Mouse (Mus musculus) liver, embryonic 14.5 days (tissue): ENCODE measurements around the gene Pigk. TPM values are rescaled to one million over a fixed set of nuclear protein-coding genes. Genes with fewer than 3 reads are reported as not detected.

Experiments
- ATAC-seq: fragments of 200-750 bp; cut with Nextera tagmentation; 2 replicates; pipeline ENCODE4 v1.8.0; 2017; ENCODE audit warnings: moderate number of reproducible peaks, mild to moderate bottlenecking, moderate library complexity; ENCODE audit not compliant: insufficient read depth
- DNase-seq, 3 experiments: peaks; one replicate each; pipeline ENCODE4 v3.0.0-alpha.2; 2012 to 2013; ENCODE audit warnings: low read depth in 3 of 3, low spot score in 3 of 3
- H3K27ac ChIP-seq: fragments of 300-500 bp; sonication (generic); 2 replicates; pipeline ENCODE4 v1.5.1; 2014; ENCODE audit warnings: moderate library complexity, mild to moderate bottlenecking, control low read depth, inconsistent platforms
- H3K27me3 ChIP-seq: fragments of 300-500 bp; sonication (generic); 2 replicates; pipeline ENCODE4 v1.6.1; 2014; ENCODE audit warnings: mild to moderate bottlenecking, low read length, moderate library complexity; ENCODE audit not compliant: control insufficient read depth, insufficient read depth
- H3K36me3 ChIP-seq: fragments of 300-500 bp; sonication (generic); replicated peaks from 2 replicates; pipeline ENCODE4 v1.6.1; 2014; ENCODE audit warnings: low read depth; ENCODE audit not compliant: control insufficient read depth, insufficient read depth
- H3K4me1 ChIP-seq, 2 experiments: fragments of 200-500 bp in 1 of 2; fragments of 300-500 bp in 1 of 2; sonication (generic) in 1 of 2; replicated peaks; 2 replicates each; pipeline ENCODE4 v1.6.1; 2012 to 2014; ENCODE audit warnings: antibody characterized with exemption in 1 of 2, inconsistent platforms in 1 of 2, low read length in 1 of 2; ENCODE audit not compliant: control insufficient read depth in 2 of 2, insufficient read depth in 2 of 2
- H3K4me2 ChIP-seq: fragments of 300-500 bp; sonication (generic); 2 replicates; pipeline ENCODE4 v1.6.1; 2014; ENCODE audit warnings: low read depth, mild to moderate bottlenecking, control low read depth, moderate library complexity
- H3K4me3 ChIP-seq, 2 experiments: fragments of 200-500 bp in 1 of 2; fragments of 300-500 bp in 1 of 2; sonication (generic) in 1 of 2; 2 replicates each; pipeline ENCODE4 v1.5.1; 2012 to 2014; ENCODE audit warnings: low read depth in 2 of 2, low read length in 2 of 2, mild to moderate bottlenecking in 2 of 2, control low read depth in 1 of 2, inconsistent platforms in 1 of 2, moderate library complexity in 1 of 2; ENCODE audit not compliant: insufficient read depth in 1 of 2
- H3K9ac ChIP-seq: fragments of 300-500 bp; sonication (generic); replicated peaks from 2 replicates; pipeline ENCODE4 v1.6.1; 2014; ENCODE audit warnings: mild to moderate bottlenecking, control low read depth, moderate library complexity
- H3K9me3 ChIP-seq: fragments of 300-500 bp; sonication (generic); 2 replicates; pipeline ENCODE4 v1.6.1; 2016; ENCODE audit warnings: low read length, mixed read lengths; ENCODE audit not compliant: control insufficient read depth
- CTCF ChIP-seq: IDR thresholded peaks from 2 replicates; pipeline ENCODE4 v1.5.1; 2016; ENCODE audit warnings: antibody characterized with exemption, low read depth, control low read depth
- EP300 ChIP-seq: IDR thresholded peaks from 2 replicates; pipeline ENCODE4 v1.6.1; 2016; ENCODE audit warnings: antibody characterized with exemption, low read depth
- WGBS: fragments of 180-500 bp; shearing (Covaris S2); extraction: QIAGEN DNeasy Blood & Tissue Kit; methylation state at CpG from one replicate; pipeline ENCODE4 v1.1.7; 2014; ENCODE audit not compliant: insufficient replicate concordance; 5-methylcytosine and 5-hydroxymethylcytosine counted together
- polyA plus RNA-seq, 2 experiments: library from polyadenylated mRNA; depleted of rRNA in 1 of 2; stranded (reverse) in 1 of 2; unstranded in 1 of 2; fragments of >200 nt; fragmentation: Nextera tagmentation in 1 of 2; extraction: Ambion mirVana in 1 of 2; gene quantifications; 2 replicates each; pipeline versions ENCODE4 v1.2.1 to v1.2.3; 2012 to 2014

Pigk gene
- polyA plus RNA-seq, 2 experiments = 7.9 to 23.3 TPM

DNA sequence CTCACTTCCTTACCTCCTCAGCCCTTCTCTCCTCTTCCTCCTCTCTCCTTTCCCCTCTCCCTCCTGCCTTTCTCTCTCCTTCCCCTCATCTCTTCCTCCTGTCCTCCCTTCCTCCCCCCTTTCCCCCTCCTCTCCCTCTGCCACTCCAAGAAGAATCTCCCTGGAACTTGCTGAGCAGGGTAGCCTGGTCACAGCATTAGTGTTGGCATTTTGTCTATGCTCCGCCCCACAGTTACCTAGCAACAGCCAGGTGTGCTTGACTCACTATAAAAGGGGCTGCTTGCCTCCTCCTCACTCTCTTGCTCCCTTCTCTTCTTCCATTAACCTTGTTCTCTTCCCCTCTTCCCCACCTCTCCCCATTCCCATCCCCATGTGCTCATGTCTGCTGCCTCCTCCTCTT, 148.1 kb downstream of the Pigk start:
- no peak for ATAC-seq
- TF ChIP-seq CTCF = no peak
- no peak for TF ChIP-seq EP300
- no peaks in the 10 kb centered on the region for H3K4me1 ChIP-seq
- no peak overlapping the region for H3K27ac ChIP-seq
- no peak overlapping the region for H3K9ac ChIP-seq
- H3K27me3 ChIP-seq = no peaks in the 10 kb centered on the region
- H3K9me3 ChIP-seq = no peaks in the 10 kb centered on the region
- no peak overlapping the region for H3K4me3 ChIP-seq
- WGBS = 79% methylated on average over 1 of the region's 1 CpGs
- H3K36me3 ChIP-seq = no peaks in the 10 kb centered on the region
- DNase-seq = no peak
- no peak overlapping the region for H3K4me2 ChIP-seq

- no peak for TF ChIP-seq EP300
- TF ChIP-seq CTCF = no peak
Measured at GRCm38 (mm10) chr3:152866035-152866965, 152.4 kb downstream of the Pigk start.

DNA sequence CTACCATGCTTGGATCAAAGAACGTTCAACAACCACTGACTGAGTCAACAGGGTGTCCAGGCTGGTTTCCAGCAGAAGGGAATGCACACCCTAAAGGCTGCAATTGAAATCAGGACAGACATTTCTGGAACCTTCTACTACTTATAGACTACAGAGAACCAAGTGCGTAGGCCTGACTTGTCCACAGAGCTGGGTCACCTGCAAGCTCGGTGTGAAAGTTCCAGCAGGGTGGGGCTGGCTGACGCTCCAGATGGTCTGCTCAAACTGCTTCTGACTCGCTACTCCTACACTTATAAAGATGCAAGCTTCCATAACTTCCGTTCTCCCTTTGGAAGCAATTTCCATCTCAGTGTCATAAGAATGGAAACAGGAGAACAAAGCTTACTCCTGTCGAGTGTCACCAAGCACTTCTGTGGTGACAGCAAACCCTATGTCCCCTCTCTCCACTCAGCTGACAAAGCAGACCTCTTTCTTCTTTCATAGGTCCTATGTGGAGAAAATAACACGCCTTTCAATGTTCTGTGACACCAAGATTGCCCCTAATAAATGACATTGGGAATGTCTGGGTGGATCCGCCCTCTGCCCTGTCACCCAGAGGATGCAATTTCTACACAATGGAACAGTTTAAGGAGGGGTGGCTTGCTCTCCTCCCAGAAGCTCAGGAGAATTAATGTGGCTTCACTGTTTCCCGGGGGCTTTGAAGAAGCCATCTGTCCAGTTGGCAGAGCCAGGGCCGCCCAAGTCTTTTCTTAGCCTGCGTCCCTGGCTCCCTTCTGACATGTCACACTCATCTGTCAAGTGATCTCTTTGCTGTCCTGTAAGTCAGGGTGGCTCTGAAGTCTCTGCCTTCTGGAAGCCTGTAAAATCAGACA, 154.0 kb downstream of the Pigk start:
- H3K4me3 ChIP-seq = no peak overlapping the region
- TF ChIP-seq EP300 (no peak), CTCF (no peak)
- H3K36me3 ChIP-seq = no peaks in the 10 kb centered on the region
- no peaks in the 10 kb centered on the region for H3K27me3 ChIP-seq
- no peaks in the 10 kb centered on the region for H3K9me3 ChIP-seq
- H3K4me2 ChIP-seq = no peak overlapping the region
- no peak for DNase-seq
- no peak overlapping the region for H3K27ac ChIP-seq
- no peak for ATAC-seq
- 65% methylated on average over 12 of the region's 12 CpGs for WGBS
- no peaks in the 10 kb centered on the region for H3K4me1 ChIP-seq
- no peak overlapping the region for H3K9ac ChIP-seq

More at GRCm38 (mm10) chr3:152866035-152866965, 152.4 kb downstream of the Pigk start:
- H3K4me1 ChIP-seq = no peaks in the 10 kb centered on the region
- 69% methylated on average over 22 of the region's 22 CpGs for WGBS
- no peak for DNase-seq
- no peaks in the 10 kb centered on the region for H3K27me3 ChIP-seq
- H3K4me3 ChIP-seq = no peak overlapping the region
- no peaks in the 10 kb centered on the region for H3K36me3 ChIP-seq
- no peak overlapping the region for H3K9ac ChIP-seq
- no peaks in the 10 kb centered on the region for H3K9me3 ChIP-seq
- no peak for ATAC-seq
- no peak overlapping the region for H3K27ac ChIP-seq
- H3K4me2 ChIP-seq = no peak overlapping the region

DNA sequence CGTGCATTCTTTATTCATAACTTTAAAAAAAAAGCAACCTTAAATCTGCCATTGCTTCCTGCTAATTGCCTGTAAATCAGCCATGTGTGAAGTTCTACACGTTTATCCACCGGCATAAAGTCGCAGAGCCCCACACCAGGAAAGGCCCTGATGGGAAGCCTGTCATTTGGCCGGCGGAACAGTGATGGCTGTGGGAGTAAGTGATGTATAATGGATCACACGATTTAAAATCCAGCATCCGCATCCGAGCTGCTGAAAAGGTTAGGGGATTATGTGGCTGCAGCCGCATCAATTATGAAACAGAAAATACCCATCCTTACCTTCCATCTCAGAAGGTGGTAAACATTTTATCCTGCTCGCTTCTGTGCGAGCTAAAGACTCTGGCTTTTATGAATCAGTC, 158.2 kb downstream of the Pigk start:
- ATAC-seq = no peak
- no peak overlapping the region for H3K9ac ChIP-seq
- H3K9me3 ChIP-seq = no peaks in the 10 kb centered on the region
- DNase-seq = no peak
- no peaks in the 10 kb centered on the region for H3K4me1 ChIP-seq
- no peak overlapping the region for H3K4me3 ChIP-seq
- H3K27ac ChIP-seq = no peak overlapping the region
- no peaks in the 10 kb centered on the region for H3K36me3 ChIP-seq
- no peak for TF ChIP-seq EP300
- TF ChIP-seq CTCF = no peak
- no peak overlapping the region for H3K4me2 ChIP-seq
- H3K27me3 ChIP-seq = no peaks in the 10 kb centered on the region
- WGBS = 76% methylated on average over 12 of the region's 12 CpGs

- TF ChIP-seq EP300 (no peak), CTCF (no peak)
Measured at GRCm38 (mm10) chr3:152872596-152872995, 158.7 kb downstream of the Pigk start.

More at GRCm38 (mm10) chr3:152872596-152872995, 158.7 kb downstream of the Pigk start:
- 60% methylated on average over 6 of the region's 6 CpGs for WGBS
- Histone ChIP-seq H3K9me3 (no peaks in the 10 kb centered on the region), H3K27ac (no peak overlapping the region), H3K27me3 (no peaks in the 10 kb centered on the region), H3K4me3 (no peak overlapping the region), H3K36me3 (no peaks in the 10 kb centered on the region), H3K9ac (no peak overlapping the region), H3K4me2 (no peak overlapping the region), H3K4me1 (no peaks in the 10 kb centered on the region)
- DNase-seq (no peak), ATAC-seq (no peak)
